Mouse (Mus musculus): ENCODE measurements around the gene Mier3. TPM values are rescaled to one million over a fixed set of nuclear protein-coding genes. Genes with fewer than 3 reads are reported as not detected.

Mier3 gene
- polyA plus RNA-seq, 1 experiment from 2014 or later, result 21.6 TPM

DNA sequence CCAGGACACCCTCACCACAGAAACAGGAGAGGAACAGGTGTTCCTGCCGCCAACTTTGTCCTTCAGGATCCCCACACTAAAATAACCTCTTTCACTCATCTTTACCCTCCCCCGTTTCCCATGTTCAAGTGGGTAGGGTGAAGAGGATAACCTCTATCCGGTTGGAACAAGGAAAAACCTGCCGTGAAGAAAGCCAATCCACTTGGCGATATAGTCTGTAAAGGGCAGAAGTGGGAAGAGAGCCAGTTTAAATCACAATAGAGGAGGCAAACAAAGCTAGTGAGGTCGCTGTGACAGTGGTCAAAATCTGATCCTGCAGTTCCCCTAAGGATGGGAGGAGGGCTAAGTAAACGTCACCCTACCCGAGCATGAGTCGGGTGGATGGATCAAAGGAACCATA lies 38.9 kb downstream of the Mier3 start:
- Histone ChIP-seq H3K9ac (no peak overlapping the region), H3K4me3 (no peak overlapping the region), H3K27me3 (replicated peaks) (no peaks in the 10 kb centered on the region), H3K27ac (no peak overlapping the region), H3K4me1 (no peaks in the 10 kb centered on the region), H3K4me2 (replicated peaks) (no peak overlapping the region), H3K36me3 (peaks cover 27% of the 10 kb centered on the region), H3K9me3 (no peaks in the 10 kb centered on the region)
- 64% methylated on average over 9 of the region's 9 CpGs for WGBS
- no peak for ATAC-seq (ENCODE audit: low FRiP score, low read depth)

DNA sequence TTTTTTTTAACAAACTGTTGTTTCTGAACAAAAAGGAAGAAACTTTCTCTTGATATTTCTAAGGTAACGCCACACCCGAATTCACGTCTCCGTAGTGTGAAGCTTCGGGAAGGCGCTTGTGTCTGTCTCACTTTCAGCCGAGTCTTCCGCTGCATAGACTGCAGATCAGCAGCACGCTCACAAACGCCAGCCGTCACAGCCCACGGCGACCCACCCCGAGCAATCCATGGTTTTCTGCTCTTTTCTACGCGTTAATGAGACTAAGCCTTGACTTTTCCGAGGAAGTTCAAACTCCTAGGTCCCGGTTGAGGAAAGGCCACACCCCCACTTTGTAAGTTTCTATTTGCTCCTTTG lies 44.0 kb downstream of the Mier3 start:
- Histone ChIP-seq H3K4me2 (replicated peaks) (peak overlapping the region; percentile 72), H3K27ac (no peak overlapping the region), H3K4me3 (peak overlapping the region; percentile 56), H3K36me3 (no peaks in the 10 kb centered on the region), H3K9me3 (peaks cover 12% of the 10 kb centered on the region; the same call in 1 of the 2 replicates), H3K9ac (0 out of 2 replicates have a peak overlapping the region, but pooled peaks have one; percentile 22), H3K27me3 (replicated peaks) (no peaks in the 10 kb centered on the region), H3K4me1 (no peaks in the 10 kb centered on the region)
- under 1% methylated on average over 18 of the region's 18 CpGs for WGBS
- ATAC-seq (ENCODE audit: low FRiP score, low read depth), result no peak

DNA sequence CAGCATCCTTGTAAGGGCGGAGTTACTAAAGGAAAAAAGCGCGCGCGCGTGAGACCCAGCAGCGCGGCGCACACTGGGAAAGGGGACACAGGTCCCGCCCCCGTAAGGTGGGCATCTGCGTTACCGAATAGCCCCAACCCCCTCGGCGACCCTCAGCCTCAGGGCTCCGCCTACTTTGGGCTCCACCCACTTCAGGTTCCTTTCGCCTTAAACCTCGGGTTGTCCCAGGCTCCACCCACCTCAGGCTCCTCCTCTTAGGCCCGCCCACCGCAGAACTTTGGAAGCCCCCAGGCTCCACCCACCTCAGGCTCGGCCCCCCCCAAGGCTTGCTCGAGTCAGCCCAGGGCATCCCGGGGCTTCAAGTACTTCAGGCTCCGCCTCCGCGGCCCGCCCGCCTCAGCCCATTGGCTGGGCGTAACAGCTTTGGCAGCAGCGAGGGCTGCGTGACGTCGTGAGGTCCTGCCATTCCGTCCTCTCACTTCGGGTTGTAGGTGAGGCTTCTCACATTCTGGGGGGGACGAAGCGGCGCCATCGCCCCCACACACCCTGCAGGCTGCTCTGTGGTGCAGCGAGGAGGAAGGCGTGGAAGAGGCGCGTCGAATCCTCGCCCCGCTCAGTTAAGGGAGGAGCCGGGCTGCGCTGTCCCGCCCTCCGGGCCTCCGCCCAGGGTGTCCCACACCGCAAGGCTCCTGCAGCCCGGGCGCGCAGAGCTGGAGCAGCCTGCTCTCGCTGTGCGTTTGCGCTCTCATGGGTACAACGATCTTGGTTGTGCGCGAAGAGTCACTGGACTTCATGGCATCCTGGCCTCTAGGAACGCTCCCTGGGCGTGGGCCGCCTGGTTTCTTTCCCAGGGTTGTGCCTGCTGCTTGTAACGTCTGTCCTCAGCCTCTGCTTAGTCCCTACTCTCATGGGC lies 44.6 kb downstream of the Mier3 start:
- Histone ChIP-seq H3K36me3 (no peaks in the 10 kb centered on the region), H3K4me3 (peak overlapping the region; percentile 56), H3K27ac (0 out of 2 replicates have a peak overlapping the region, but pooled peaks have one; percentile 38), H3K9ac (peak overlapping the region; percentile 61), H3K4me2 (replicated peaks) (peak overlapping the region; percentile 72), H3K27me3 (replicated peaks) (no peaks in the 10 kb centered on the region), H3K4me1 (no peaks in the 10 kb centered on the region), H3K9me3 (peaks cover 12% of the 10 kb centered on the region; the same call in 1 of the 2 replicates)
- peak; percentile 99 for ATAC-seq (ENCODE audit: low FRiP score, low read depth)
- WGBS, result under 1% methylated on average over 65 of the region's 65 CpGs

DNA sequence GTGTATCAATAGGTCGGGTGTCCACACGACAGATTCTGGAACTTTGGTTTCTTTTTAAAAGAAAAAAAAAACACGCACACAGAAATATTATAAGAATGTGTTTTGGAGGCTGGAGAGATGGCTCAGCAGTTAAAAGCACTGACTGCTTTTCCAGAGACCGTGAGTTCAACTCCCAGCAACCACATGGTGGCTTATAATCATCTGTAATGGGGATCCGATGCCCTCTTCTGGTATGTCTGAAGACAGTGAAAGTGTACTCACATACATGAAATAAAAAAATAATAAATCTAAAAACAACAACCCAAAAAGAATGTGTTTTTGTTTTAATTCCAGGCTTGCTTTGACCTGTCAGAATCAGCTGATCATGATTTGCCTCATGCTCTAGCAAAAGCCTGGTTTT lies 46.1 kb downstream of the Mier3 start:
- no peaks in the 10 kb centered on the region for H3K27me3 ChIP-seq (replicated peaks)
- WGBS, result 95% methylated on average over 5 of the region's 5 CpGs
- no peak overlapping the region for H3K27ac ChIP-seq
- H3K4me2 ChIP-seq (replicated peaks), result no peak overlapping the region
- no peak overlapping the region for H3K4me3 ChIP-seq
- no peaks in the 10 kb centered on the region for H3K4me1 ChIP-seq
- no peak overlapping the region for H3K9ac ChIP-seq
- no peaks in the 10 kb centered on the region for H3K36me3 ChIP-seq
- peaks cover 12% of the 10 kb centered on the region; the same call in 1 of the 2 replicates for H3K9me3 ChIP-seq
- no peak for ATAC-seq (ENCODE audit: low FRiP score, low read depth)

DNA sequence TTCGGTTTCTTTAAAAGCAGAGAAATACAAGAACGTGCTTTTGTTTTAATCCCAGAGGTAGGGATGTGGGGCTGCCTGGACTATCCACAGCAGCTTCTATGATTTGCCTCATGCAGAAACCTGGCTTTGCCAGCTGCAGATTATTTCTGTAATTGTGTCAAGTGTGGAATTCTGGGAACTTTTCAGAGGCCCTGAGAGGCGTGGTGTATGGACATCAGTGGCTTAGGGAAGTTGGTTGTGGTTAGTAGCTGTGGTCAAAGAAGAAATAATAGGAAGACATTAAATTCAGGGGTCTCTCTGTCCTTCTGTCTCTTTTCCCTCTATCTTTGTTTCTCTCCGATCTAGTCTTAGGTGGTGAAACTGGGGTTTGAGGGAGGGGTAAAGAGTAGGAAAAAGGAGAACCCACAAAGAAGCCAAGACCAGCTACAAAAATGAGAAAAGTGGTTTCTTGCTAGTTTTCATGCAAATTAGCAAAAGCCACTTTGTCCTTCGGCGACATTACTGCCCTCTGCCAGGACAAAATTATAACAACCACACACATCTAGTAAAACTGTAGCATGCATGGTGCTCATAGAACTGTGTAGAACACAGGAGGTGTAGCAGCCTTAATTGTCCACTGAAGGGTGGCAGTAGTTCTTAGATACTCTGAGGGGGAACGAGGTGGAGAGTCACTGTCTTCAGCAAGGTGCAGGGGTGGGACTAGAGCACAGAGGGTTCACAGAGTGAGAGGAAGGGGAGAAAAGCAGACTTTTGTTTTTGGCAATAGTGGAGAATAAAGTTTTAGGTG lies 60.6 kb downstream of the Mier3 start:
- Histone ChIP-seq H3K36me3 (no peaks in the 10 kb centered on the region), H3K9me3 (peaks cover 6% of the 10 kb centered on the region; the same call in 1 of the 2 replicates), H3K4me1 (no peaks in the 10 kb centered on the region), H3K27ac (no peak overlapping the region), H3K4me3 (no peak overlapping the region), H3K9ac (no peak overlapping the region), H3K27me3 (replicated peaks) (no peaks in the 10 kb centered on the region), H3K4me2 (replicated peaks) (no peak overlapping the region)
- WGBS, result 86% methylated on average over 7 of the region's 7 CpGs
- no peak for ATAC-seq (ENCODE audit: low FRiP score, low read depth)

DNA sequence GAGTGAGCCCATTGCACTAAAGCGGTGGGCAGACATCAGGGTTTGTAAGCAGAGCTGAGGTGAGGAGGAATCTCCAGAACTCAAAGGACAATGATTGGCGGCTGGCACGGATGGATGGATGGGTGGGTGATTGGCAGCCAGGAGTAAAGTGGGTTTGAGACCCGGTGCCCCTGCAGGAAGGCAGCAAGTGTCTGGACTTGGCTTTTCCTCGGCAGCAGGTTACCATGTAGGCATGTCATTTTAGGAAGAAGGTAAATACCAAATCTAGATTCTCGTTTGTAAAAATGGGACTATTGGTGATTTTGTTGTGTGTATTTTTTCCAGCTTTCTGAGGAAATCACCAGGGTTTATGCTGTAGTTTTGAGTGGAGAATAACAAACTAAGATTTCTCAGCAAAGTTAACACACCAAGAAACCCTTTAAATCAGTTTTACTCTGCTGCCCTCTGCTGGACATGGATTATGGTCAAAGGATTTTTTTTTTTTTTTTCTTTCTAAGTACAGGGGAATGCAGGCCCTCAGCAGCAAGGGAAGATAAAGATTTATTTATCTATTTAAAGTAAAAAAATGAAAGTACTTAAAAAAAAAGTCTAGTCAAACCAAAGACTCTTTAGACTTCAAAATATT lies 61.3 kb downstream of the Mier3 start:
- H3K27ac ChIP-seq, result no peak overlapping the region
- H3K27me3 ChIP-seq (replicated peaks), result no peaks in the 10 kb centered on the region
- H3K9me3 ChIP-seq, result peaks cover 6% of the 10 kb centered on the region; the same call in 1 of the 2 replicates
- no peak overlapping the region for H3K4me3 ChIP-seq
- no peaks in the 10 kb centered on the region for H3K36me3 ChIP-seq
- no peak overlapping the region for H3K9ac ChIP-seq
- no peaks in the 10 kb centered on the region for H3K4me1 ChIP-seq
- ATAC-seq (ENCODE audit: low FRiP score, low read depth), result no peak
- H3K4me2 ChIP-seq (replicated peaks), result no peak overlapping the region
- whole genome bisulfite sequencing, result 68% methylated on average over 6 of the region's 6 CpGs

DNA sequence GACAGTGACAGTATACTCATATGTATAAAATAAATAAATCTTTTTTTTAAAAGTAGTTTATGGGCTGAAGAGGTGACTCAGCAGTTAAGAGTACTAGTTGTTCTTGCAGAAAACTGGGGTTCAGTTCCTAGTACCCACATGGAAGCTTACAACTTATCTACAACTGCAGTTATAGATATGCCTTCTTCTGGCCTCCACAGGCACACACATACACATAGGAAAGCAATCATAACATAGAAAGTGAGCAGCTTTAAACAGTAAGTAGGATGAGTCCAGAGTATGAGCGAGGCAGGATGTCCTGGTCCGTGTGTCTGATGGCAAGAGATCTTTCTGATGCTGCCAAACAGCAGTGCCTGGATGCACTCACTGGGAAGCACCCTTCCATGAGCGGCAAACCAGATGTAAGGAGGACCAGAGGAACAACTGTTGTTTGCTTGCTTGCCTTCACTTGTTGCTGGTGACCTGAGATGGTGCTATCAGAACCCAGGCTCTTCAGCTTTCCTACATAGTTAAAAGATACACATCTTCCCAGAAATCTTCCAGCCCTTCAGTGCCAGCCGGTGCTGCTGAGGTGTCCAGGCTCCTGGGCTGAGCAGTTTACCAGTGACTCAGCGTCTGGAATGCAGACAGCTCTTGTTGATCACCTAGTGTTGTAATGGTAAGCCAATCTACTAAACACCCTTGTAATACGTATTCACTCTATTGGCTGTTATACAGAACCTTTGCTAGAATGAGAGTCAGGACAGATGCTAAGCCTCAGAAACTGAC lies 63.6 kb downstream of the Mier3 start:
- Histone ChIP-seq H3K4me3 (no peak overlapping the region), H3K36me3 (peaks cover 13% of the 10 kb centered on the region), H3K4me2 (replicated peaks) (no peak overlapping the region), H3K27me3 (replicated peaks) (no peaks in the 10 kb centered on the region), H3K9ac (no peak overlapping the region), H3K9me3 (no peaks in the 10 kb centered on the region), H3K4me1 (no peaks in the 10 kb centered on the region), H3K27ac (no peak overlapping the region)
- WGBS, result 82% methylated on average over 6 of the region's 6 CpGs
- ATAC-seq (ENCODE audit: low FRiP score, low read depth), result no peak

DNA sequence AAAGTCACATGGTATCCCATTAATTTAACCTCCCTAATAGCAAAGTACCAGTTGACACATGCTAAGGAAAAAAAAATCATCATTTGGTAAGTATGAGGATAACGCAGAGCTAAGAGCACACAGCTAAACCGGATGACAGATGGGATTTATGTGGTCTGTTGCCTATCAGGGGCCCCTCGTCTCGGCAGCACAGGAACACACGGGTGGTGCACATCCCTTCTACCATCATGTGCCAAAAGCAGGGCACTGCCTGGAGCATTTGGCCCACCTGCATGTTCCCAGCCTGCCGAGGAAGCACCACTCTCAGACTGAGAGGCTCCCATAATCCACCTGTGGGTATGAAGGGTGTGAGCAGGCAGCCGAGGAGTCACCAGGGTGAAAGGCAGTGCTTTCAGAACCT lies 64.4 kb downstream of the Mier3 start:
- H3K27me3 ChIP-seq (replicated peaks), result no peaks in the 10 kb centered on the region

DNA sequence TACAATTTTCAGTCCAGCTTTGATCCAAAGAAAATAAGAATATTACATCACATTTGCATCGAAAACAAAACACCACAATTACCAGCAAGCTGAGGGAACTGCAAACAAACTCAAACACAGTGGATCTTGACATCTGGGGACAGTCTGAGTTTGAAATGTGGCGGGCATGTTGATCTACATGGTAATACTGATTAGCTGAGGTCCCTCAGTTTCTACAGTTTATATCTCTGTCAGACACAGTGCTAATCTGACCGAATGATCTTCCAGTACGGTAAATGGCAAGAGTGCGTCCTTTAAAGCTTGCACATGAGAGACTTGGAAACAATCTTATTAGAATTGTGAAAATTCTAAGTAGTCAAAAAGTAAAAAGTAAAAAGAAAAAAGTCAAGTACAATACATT lies 66.1 kb downstream of the Mier3 start:
- Histone ChIP-seq H3K27me3 (replicated peaks) (no peaks in the 10 kb centered on the region), H3K4me1 (no peaks in the 10 kb centered on the region), H3K4me2 (replicated peaks) (no peak overlapping the region), H3K9me3 (no peaks in the 10 kb centered on the region), H3K27ac (no peak overlapping the region), H3K4me3 (no peak overlapping the region), H3K36me3 (peaks cover 35% of the 10 kb centered on the region), H3K9ac (no peak overlapping the region)
- ATAC-seq (ENCODE audit: low FRiP score, low read depth), result no peak
- WGBS, result 95% methylated on average over 5 of the region's 5 CpGs

More for the DNA sequence above, 64.4 kb downstream of the Mier3 start:
- H3K9me3 ChIP-seq, result no peaks in the 10 kb centered on the region
- WGBS, result 81% methylated on average over 7 of the region's 7 CpGs
- peaks cover 21% of the 10 kb centered on the region for H3K36me3 ChIP-seq
- H3K4me3 ChIP-seq, result no peak overlapping the region
- no peak overlapping the region for H3K9ac ChIP-seq
- no peaks in the 10 kb centered on the region for H3K4me1 ChIP-seq
- H3K4me2 ChIP-seq (replicated peaks), result no peak overlapping the region
- ATAC-seq (ENCODE audit: low FRiP score, low read depth), result no peak
- no peak overlapping the region for H3K27ac ChIP-seq

DNA sequence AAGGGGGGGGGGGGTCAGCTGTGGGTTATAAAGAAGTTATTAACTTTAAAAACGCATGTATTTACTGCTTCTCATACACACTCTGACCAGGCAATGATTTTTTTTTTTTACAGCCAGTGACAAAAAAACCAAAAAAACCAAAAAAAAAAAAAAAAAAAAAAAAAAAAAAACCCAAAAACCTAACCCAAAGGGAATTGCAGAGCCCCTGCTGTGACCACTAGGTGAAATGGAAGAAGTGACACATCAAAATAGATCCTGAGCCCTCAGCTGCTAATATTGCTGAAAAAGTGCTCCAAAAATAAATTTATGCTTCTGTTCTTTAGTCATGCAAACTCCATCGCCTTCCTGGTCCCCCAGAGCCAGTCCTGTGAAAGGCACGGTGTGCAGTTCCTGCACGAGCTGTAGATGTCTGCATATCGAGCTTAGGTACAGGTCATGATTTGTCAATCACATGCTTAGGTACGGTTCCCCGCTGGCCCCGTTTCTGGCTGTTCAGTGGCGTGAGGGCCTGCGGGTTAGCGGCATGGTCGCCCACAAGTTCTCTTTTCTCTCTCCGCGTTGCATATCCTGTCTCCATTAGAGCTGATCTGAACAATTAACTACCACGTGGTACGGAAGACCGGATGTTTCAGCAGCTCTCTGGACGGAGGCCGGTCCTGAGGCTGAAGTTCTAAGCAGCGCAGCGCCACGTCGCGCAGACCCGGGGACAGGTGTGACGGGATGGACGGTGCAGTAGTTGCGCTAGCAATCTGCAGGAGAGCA lies 67.7 kb downstream of the Mier3 start:
- Histone ChIP-seq H3K9ac (no peak overlapping the region), H3K4me2 (replicated peaks) (no peak overlapping the region), H3K4me3 (no peak overlapping the region), H3K27me3 (replicated peaks) (no peaks in the 10 kb centered on the region), H3K36me3 (peaks cover 50% of the 10 kb centered on the region), H3K27ac (no peak overlapping the region), H3K9me3 (no peaks in the 10 kb centered on the region), H3K4me1 (no peaks in the 10 kb centered on the region)
- whole genome bisulfite sequencing, result 93% methylated on average over 28 of the region's 28 CpGs
- no peak for ATAC-seq (ENCODE audit: low FRiP score, low read depth)

DNA sequence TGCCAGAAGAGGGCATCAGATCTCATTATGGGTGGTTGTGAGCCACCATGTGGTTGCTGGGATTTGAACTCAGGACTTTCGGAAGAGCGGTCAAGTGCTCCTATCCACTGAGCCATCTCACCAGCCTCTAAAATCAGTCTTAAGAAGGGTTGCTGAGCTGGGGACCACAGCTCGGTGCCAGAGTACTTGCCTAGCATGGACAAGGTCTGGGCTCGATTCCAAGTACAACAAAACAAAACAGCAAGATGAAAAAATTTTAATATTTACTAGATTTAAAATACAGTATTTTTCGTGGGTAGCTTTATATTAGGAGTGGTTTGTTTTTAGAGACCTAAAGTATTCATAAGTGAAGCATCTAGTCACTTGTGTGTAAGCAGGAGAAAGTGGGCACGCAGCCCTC lies 72.5 kb downstream of the Mier3 start:
- Histone ChIP-seq H3K4me1 (no peaks in the 10 kb centered on the region), H3K27ac (no peak overlapping the region), H3K27me3 (replicated peaks) (no peaks in the 10 kb centered on the region), H3K36me3 (peaks cover 91% of the 10 kb centered on the region), H3K9ac (no peak overlapping the region), H3K9me3 (no peaks in the 10 kb centered on the region), H3K4me3 (no peak overlapping the region), H3K4me2 (replicated peaks) (no peak overlapping the region)
- 96% methylated on average over 6 of the region's 6 CpGs for WGBS
- no peak for ATAC-seq (ENCODE audit: low FRiP score, low read depth)
